Mouse (Mus musculus): ENCODE results near the gene Tcf7l2. TPM values are rescaled to one million over a fixed set of nuclear protein-coding genes. Genes with fewer than 3 reads are reported as not detected.
A peak's percentile ranks its signal among the peaks of the same experiment; 100 is the strongest.

The Tcf7l2 gene
- polyA plus RNA-seq, 1 experiment from 2014 or later: 48.9 TPM

GRCm38 (mm10) chr19:55865774-55866578 is 124.4 kb downstream of the Tcf7l2 start:
- peak overlapping the region; percentile 86 for H3K27ac ChIP-seq (ENCODE audit: low read depth, low read length)
- peak overlapping the region; percentile 47 for H3K4me2 ChIP-seq
- DNase-seq (ENCODE audit: low spot score): peak; percentile 46
- H3K36me3 ChIP-seq (ENCODE audit: control insufficient read depth, insufficient read depth, low read length): no peaks in the 10 kb centered on the region
- H3K9me3 ChIP-seq (ENCODE audit: control insufficient read depth, low read length): no peaks in the 10 kb centered on the region
- no peak overlapping the region for H3K4me3 ChIP-seq (ENCODE audit: low read depth, low read length)
- H3K4me1 ChIP-seq (replicated peaks; ENCODE audit: control insufficient read depth, insufficient read depth, low read length): peaks cover 57% of the 10 kb centered on the region
- 33% methylated on average over 13 of the region's 13 CpGs for WGBS
- H3K27me3 ChIP-seq (replicated peaks; ENCODE audit: control insufficient read depth, insufficient read depth, low read length): no peaks in the 10 kb centered on the region
- peak overlapping the region; percentile 23; the same call in 1 of the 2 replicates for H3K9ac ChIP-seq (ENCODE audit: low read depth, low read length)
- ATAC-seq (replicated peaks; ENCODE audit: low FRiP score): peak; percentile 86

DNA sequence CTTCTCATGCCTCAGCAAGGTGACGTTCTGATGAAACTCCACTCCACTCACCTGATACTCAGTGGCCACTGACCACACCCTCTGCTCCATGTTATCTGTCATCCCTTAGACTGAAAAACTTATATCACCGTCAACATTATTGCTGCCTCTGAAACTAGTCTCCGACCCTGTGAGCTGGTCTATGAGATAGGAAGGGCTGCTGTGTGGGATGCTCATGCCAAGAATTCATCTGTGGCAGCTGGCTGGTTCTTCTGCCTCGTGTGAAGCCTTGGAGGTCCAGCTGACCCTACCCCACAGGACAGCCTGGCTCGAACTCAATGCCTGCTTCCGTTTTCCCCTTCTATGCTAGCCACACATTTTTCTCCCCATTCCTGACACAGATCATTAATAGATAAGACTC is 125.6 kb downstream of the Tcf7l2 start:
- DNase-seq (ENCODE audit: low spot score) (peak; percentile 37), ATAC-seq (replicated peaks; ENCODE audit: low FRiP score) (peak; percentile 78)
- H3K27me3 ChIP-seq (replicated peaks; ENCODE audit: control insufficient read depth, insufficient read depth, low read length): no peaks in the 10 kb centered on the region
- peak overlapping the region; percentile 86 for H3K27ac ChIP-seq (ENCODE audit: low read depth, low read length)
- WGBS: 43% methylated on average over 6 of the region's 6 CpGs
- H3K4me1 ChIP-seq (replicated peaks; ENCODE audit: control insufficient read depth, insufficient read depth, low read length): peaks cover 45% of the 10 kb centered on the region
- no peak overlapping the region for H3K4me3 ChIP-seq (ENCODE audit: low read depth, low read length)
- H3K36me3 ChIP-seq (ENCODE audit: control insufficient read depth, insufficient read depth, low read length): no peaks in the 10 kb centered on the region
- peak overlapping the region; percentile 12; the same call in 1 of the 2 replicates for H3K4me2 ChIP-seq
- H3K9me3 ChIP-seq (ENCODE audit: control insufficient read depth, low read length): no peaks in the 10 kb centered on the region
- no peak overlapping the region for H3K9ac ChIP-seq (ENCODE audit: low read depth, low read length)

DNA sequence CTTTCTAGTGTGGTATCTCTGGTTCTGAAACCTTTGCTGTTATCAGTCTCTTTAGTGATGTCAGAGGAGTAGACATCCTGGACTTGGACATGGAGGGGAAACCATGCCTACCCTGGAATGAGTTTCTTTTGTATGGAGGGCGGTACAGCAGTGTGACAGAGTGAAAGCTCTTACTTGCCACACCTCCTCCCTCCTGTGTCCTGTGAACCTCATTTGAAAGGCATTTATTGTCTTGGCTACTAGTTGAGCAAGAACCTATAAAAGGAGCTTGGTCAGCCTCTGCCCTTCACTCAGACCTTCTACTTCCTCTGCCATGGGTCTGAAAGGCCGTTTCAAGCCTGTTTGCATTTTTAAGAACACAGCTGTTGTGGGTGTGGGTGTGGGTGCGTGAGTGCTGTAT is 126.3 kb downstream of the Tcf7l2 start:
- Histone ChIP-seq H3K27ac (ENCODE audit: low read depth, low read length) (peak overlapping the region; percentile 86), H3K9ac (ENCODE audit: low read depth, low read length) (0 out of 2 replicates have a peak overlapping the region, but pooled peaks have one; percentile 2), H3K4me3 (ENCODE audit: low read depth, low read length) (no peak overlapping the region), H3K4me1 (replicated peaks; ENCODE audit: control insufficient read depth, insufficient read depth, low read length) (peaks cover 40% of the 10 kb centered on the region), H3K27me3 (replicated peaks; ENCODE audit: control insufficient read depth, insufficient read depth, low read length) (no peaks in the 10 kb centered on the region), H3K9me3 (ENCODE audit: control insufficient read depth, low read length) (no peaks in the 10 kb centered on the region), H3K4me2 (peak overlapping the region; percentile 12; the same call in 1 of the 2 replicates), H3K36me3 (ENCODE audit: control insufficient read depth, insufficient read depth, low read length) (no peaks in the 10 kb centered on the region)
- ATAC-seq (replicated peaks; ENCODE audit: low FRiP score) (no peak), DNase-seq (ENCODE audit: low spot score) (no peak)
- 66% methylated on average over 3 of the region's 3 CpGs for whole genome bisulfite sequencing

GRCm38 (mm10) chr19:55868597-55868996 is 127.0 kb downstream of the Tcf7l2 start:
- no peak overlapping the region for H3K4me2 ChIP-seq
- no peak overlapping the region for H3K27ac ChIP-seq (ENCODE audit: low read depth, low read length)
- WGBS: 96% methylated on average over 4 of the region's 4 CpGs

DNA sequence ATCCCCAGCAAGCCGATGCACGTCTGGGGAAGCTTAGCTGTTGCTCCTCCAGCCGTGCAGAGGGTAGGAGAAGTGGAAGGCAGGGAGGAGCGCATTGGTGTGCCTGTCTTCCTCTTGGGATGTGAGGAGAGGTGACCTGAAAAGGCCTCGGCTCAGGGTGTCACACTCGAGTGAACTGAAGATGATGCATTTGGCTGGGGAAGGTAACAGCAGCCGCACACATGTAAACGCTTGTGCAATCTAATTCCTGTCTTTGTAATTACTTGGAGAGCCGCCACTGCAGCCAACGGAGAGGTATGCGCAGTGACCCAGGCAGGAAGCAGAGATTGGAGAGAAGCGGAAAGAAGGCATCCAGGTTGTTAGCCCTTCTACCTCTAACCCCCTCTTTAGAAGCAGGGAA is 129.2 kb downstream of the Tcf7l2 start:
- 80% methylated on average over 12 of the region's 12 CpGs for WGBS
- peaks cover 28% of the 10 kb centered on the region for H3K4me1 ChIP-seq (replicated peaks; ENCODE audit: control insufficient read depth, insufficient read depth, low read length)

More at GRCm38 (mm10) chr19:55868597-55868996, 127.0 kb downstream of the Tcf7l2 start:
- H3K36me3 ChIP-seq (ENCODE audit: control insufficient read depth, insufficient read depth, low read length): no peaks in the 10 kb centered on the region
- H3K9ac ChIP-seq (ENCODE audit: low read depth, low read length): no peak overlapping the region
- no peak overlapping the region for H3K4me3 ChIP-seq (ENCODE audit: low read depth, low read length)
- DNase-seq (ENCODE audit: low spot score) (no peak), ATAC-seq (replicated peaks; ENCODE audit: low FRiP score) (no peak)
- peaks cover 40% of the 10 kb centered on the region for H3K4me1 ChIP-seq (replicated peaks; ENCODE audit: control insufficient read depth, insufficient read depth, low read length)
- no peaks in the 10 kb centered on the region for H3K27me3 ChIP-seq (replicated peaks; ENCODE audit: control insufficient read depth, insufficient read depth, low read length)
- H3K9me3 ChIP-seq (ENCODE audit: control insufficient read depth, low read length): no peaks in the 10 kb centered on the region

DNA sequence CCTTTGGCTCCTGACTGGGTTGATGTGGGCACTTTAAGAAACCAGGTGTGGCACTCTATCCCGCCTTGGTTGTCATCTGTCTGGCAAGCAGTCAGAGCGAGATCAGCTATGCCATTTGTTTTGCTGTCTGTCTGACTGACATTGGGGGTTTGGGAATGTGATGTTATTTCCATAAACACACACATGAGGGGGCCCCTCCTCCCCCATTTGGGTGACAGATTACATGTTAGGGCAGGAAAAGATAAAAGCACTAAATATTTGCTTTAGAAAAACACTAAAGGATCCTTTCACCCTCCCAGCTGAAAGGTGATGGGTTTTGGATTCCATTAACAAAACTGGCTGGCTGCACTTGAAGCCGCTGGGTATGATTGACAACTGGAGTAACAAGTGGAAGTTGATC is 129.9 kb downstream of the Tcf7l2 start:
- no peak overlapping the region for H3K4me2 ChIP-seq
- peaks cover 21% of the 10 kb centered on the region for H3K4me1 ChIP-seq (replicated peaks; ENCODE audit: control insufficient read depth, insufficient read depth, low read length)
- H3K27ac ChIP-seq (ENCODE audit: low read depth, low read length): no peak overlapping the region
- H3K9ac ChIP-seq (ENCODE audit: low read depth, low read length): no peak overlapping the region
- no peaks in the 10 kb centered on the region for H3K36me3 ChIP-seq (ENCODE audit: control insufficient read depth, insufficient read depth, low read length)
- no peak overlapping the region for H3K4me3 ChIP-seq (ENCODE audit: low read depth, low read length)
- no peak for ATAC-seq (replicated peaks; ENCODE audit: low FRiP score)
- no peaks in the 10 kb centered on the region for H3K27me3 ChIP-seq (replicated peaks; ENCODE audit: control insufficient read depth, insufficient read depth, low read length)
- DNase-seq (ENCODE audit: low spot score): no peak
- H3K9me3 ChIP-seq (ENCODE audit: control insufficient read depth, low read length): no peaks in the 10 kb centered on the region
- 70% methylated on average over 3 of the region's 3 CpGs for WGBS

More for the DNA sequence above, 129.2 kb downstream of the Tcf7l2 start:
- Histone ChIP-seq H3K36me3 (ENCODE audit: control insufficient read depth, insufficient read depth, low read length) (no peaks in the 10 kb centered on the region), H3K27ac (ENCODE audit: low read depth, low read length) (no peak overlapping the region), H3K4me2 (no peak overlapping the region), H3K4me3 (ENCODE audit: low read depth, low read length) (no peak overlapping the region), H3K9ac (ENCODE audit: low read depth, low read length) (no peak overlapping the region), H3K9me3 (ENCODE audit: control insufficient read depth, low read length) (no peaks in the 10 kb centered on the region), H3K27me3 (replicated peaks; ENCODE audit: control insufficient read depth, insufficient read depth, low read length) (no peaks in the 10 kb centered on the region)
- DNase-seq (ENCODE audit: low spot score) (no peak), ATAC-seq (replicated peaks; ENCODE audit: low FRiP score) (no peak)

DNA sequence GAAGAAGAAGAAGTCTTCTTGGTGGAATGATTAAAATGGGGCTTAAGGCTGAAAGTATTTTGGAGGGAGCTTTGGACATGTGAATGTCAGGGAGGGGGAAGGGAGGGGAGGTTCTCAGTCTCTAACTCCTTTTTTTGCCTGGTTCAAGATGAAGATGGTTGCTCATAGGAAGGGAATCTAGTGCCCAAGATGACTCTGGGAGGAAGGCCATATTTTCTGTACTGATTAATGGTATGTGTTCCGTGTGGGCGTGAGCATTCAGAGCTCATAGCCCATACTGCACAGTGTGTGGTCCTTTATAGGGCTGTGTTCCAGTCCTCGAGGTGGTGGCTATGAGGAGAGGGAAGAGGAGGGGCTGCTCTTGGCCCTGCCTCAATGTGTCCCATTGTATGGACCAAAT is 131.6 kb downstream of the Tcf7l2 start:
- Histone ChIP-seq H3K4me1 (replicated peaks; ENCODE audit: control insufficient read depth, insufficient read depth, low read length) (peaks cover 4% of the 10 kb centered on the region), H3K36me3 (ENCODE audit: control insufficient read depth, insufficient read depth, low read length) (no peaks in the 10 kb centered on the region), H3K9me3 (ENCODE audit: control insufficient read depth, low read length) (no peaks in the 10 kb centered on the region), H3K9ac (ENCODE audit: low read depth, low read length) (no peak overlapping the region), H3K4me2 (no peak overlapping the region), H3K4me3 (ENCODE audit: low read depth, low read length) (no peak overlapping the region), H3K27ac (ENCODE audit: low read depth, low read length) (no peak overlapping the region), H3K27me3 (replicated peaks; ENCODE audit: control insufficient read depth, insufficient read depth, low read length) (no peaks in the 10 kb centered on the region)
- ATAC-seq (replicated peaks; ENCODE audit: low FRiP score): no peak
- 93% methylated on average over 3 of the region's 3 CpGs for WGBS
- DNase-seq (ENCODE audit: low spot score): no peak

GRCm38 (mm10) chr19:55876501-55876900 is 134.9 kb downstream of the Tcf7l2 start:
- 58% methylated on average over 3 of the region's 3 CpGs for WGBS
- no peak overlapping the region for H3K27ac ChIP-seq (ENCODE audit: low read depth, low read length)
- H3K4me3 ChIP-seq (ENCODE audit: low read depth, low read length): no peak overlapping the region
- ATAC-seq (replicated peaks; ENCODE audit: low FRiP score) (no peak), DNase-seq (ENCODE audit: low spot score) (no peak)
- no peaks in the 10 kb centered on the region for H3K36me3 ChIP-seq (ENCODE audit: control insufficient read depth, insufficient read depth, low read length)
- no peaks in the 10 kb centered on the region for H3K27me3 ChIP-seq (replicated peaks; ENCODE audit: control insufficient read depth, insufficient read depth, low read length)
- H3K4me1 ChIP-seq (replicated peaks; ENCODE audit: control insufficient read depth, insufficient read depth, low read length): no peaks in the 10 kb centered on the region
- H3K9ac ChIP-seq (ENCODE audit: low read depth, low read length): no peak overlapping the region
- no peaks in the 10 kb centered on the region for H3K9me3 ChIP-seq (ENCODE audit: control insufficient read depth, low read length)
- no peak overlapping the region for H3K4me2 ChIP-seq

DNA sequence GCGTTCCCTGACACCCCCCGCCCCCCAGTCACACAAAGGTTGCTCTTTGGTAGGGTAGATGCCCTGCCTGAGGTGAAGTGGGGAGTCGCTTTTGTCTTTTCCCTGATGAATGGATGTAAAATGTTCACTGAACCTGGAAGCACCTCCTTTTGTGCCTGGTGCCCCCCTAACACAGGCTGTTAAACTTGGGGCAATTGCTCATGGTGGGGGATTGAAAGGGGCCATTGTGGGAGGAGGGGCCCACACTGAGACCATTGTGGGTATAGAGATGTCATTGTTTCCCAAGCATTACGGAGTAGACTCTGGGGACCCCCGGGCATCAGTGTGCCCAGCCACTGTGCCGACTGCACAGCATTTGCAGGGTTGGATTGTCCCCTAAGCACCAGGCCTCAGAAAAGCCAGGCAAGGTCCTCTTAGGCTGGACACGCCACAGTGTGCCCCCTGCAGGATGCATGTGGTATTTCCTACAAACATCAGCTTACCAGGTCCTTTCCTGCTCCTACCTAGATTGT is 135.8 kb downstream of the Tcf7l2 start:
- no peak overlapping the region for H3K4me3 ChIP-seq (ENCODE audit: low read depth, low read length)
- H3K36me3 ChIP-seq (ENCODE audit: control insufficient read depth, insufficient read depth, low read length): no peaks in the 10 kb centered on the region
- H3K4me1 ChIP-seq (replicated peaks; ENCODE audit: control insufficient read depth, insufficient read depth, low read length): no peaks in the 10 kb centered on the region
- DNase-seq (ENCODE audit: low spot score) (peak; percentile 48), ATAC-seq (replicated peaks; ENCODE audit: low FRiP score) (peak; percentile 53)
- H3K9ac ChIP-seq (ENCODE audit: low read depth, low read length): no peak overlapping the region
- 62% methylated on average over 7 of the region's 7 CpGs for WGBS
- H3K27me3 ChIP-seq (replicated peaks; ENCODE audit: control insufficient read depth, insufficient read depth, low read length): no peaks in the 10 kb centered on the region
- H3K27ac ChIP-seq (ENCODE audit: low read depth, low read length): no peak overlapping the region
- no peaks in the 10 kb centered on the region for H3K9me3 ChIP-seq (ENCODE audit: control insufficient read depth, low read length)
- no peak overlapping the region for H3K4me2 ChIP-seq

Measured in liver, embryonic 11.5 days (tissue).